Mouse (Mus musculus) frontal cortex, adult (tissue): ENCODE results near the gene Fibcd1.

ENCODE experiments used
- ATAC-seq: cut with Nextera tagmentation; 2 replicates; pipeline ENCODE4 v1.9.2; 2017; ENCODE audit warnings: mild to moderate bottlenecking, moderate library complexity, mixed read lengths; ENCODE audit not compliant: low TSS enrichment

Fibcd1 gene

DNA sequence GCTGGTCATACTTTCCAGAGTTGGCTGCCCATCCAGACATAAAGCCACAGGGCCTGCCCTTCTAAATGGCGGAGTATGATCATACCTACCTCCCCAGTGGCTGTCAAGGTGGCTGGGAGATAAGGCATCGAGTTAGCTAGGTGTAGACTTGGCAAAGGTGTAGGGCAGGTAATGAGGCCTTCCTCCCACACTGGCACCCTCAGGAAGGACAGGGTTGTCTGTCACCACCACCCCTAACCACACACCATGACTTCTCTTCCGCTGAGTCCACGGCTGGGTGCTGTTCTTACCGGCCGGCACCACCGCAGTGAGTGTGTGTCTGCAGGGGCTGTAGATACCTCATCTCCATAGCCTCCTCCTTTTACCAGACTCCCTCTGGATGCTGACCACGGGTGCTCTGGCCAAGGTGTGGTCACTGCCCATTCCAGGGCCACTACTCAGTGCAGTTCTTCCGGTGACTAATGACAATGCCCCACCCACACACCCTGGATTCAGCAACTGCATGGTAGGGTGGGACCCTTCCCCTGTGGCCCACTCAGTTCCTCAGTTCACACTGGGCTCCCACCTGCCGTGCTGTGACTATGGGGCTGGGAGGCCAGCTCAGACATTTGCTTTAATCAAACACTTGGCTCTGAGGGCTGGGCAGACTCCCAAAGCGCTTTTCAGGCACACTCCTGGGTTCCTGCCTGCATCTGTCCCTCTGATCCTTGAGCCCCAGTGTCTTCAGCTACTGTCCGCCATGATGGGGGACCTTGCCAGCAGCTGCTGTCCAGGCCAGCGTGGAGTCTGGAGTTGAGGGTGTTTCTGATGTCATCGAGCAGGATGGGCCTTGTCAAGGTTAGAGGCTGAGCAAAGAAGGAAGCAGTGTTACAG, 34.5 kb downstream of the Fibcd1 start:
- ATAC-seq, result no peak

DNA sequence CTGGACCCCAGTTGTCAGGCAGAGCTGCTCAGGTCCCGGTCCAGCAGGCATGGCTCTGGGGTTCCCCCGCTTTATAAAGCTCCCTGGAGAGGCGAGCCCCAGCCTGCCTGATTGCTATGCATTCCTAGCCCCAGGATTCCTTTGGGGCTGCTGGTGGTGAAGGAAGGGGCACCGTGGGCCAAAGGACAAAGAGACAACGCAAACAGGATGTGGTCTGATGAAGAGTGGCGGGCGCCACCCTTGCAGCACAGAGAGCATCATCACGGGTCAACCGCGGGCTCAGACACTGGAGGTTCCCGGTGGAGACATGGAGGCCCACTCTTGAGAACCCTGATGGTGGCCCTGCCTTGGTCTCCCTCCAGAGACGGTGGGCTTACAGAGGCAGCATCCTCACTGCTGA, 35.4 kb downstream of the Fibcd1 start, which contains the start of gene Qrfp:
TSS of gene Qrfp (minus strand) at position 137 of the 400 bp plus-strand sequence.
- ATAC-seq, result no peak

DNA sequence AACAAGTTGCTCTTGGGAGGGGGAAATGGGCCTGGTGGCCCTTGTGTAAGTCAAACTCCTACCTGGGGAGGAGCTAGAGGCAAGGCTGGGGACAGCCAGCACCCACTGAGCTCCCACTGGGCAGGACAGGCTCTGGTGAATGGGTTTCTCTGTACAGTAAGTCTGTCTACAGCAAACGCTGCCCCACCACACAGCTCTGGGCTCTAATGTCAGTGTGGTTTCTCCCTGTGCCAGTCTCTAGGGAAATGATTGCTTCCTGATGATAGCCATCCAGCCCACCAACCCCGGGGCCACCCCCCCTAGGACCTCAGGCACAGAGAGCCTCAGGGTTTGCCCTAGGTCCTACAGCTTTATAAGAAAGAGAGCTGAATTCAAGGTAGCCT, 36.5 kb downstream of the Fibcd1 start:
- no peak for ATAC-seq

- ATAC-seq, result no peak
These were observed 37.1 kb downstream of the Fibcd1 start for GRCm38 (mm10) chr2:31808410-31809357.

- no peak for ATAC-seq
These were observed 39.0 kb downstream of the Fibcd1 start for GRCm38 (mm10) chr2:31806639-31807382.

DNA sequence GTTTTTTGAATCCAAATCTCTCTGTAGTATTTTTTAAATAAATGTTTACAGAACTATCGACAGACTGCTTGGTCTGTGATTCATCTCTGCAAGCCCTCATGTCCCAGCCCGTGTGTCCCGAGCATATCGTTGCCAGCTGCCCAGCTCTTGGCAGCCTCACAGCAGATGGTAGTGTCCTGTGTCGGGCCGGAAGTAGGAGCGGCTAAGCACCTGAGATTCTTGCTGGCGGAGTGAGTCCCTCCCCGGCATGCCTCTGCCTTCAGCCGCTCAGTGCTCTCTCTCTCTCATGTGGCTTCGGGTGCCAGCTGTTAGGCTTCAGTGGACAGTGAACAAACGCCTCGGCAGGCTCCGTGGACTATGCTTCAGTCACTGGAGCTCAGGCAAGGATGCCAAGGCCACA, 42.3 kb downstream of the Fibcd1 start:
- ATAC-seq, result no peak

- no peak for ATAC-seq
These were observed 43.0 kb downstream of the Fibcd1 start for GRCm38 (mm10) chr2:31802811-31803210.

GRCm38 (mm10) chr2:31801416-31801815, 44.4 kb downstream of the Fibcd1 start:
- ATAC-seq, result no peak

- no peak for ATAC-seq
These were observed 48.9 kb downstream of the Fibcd1 start for GRCm38 (mm10) chr2:31796943-31797342.

DNA sequence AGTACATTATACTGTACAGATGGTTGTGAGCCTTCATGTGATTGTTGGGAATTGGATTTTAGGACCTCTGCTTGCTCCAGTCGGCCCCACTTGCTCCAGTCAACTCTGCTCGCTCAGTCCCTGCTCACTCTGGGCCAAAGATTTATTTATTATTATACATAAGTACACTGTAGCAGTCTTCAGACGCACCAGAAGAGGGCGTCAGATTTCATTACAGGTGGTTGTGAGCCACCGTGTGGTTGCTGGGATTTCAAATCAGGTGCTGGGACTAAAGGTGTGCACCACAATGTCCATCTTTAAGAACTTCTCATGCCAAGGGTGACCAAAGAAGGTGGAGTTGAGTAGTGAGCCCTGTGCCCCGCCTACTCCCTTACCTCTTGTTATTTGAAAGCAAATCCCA, 53.2 kb downstream of the Fibcd1 start:
- no peak for ATAC-seq

DNA sequence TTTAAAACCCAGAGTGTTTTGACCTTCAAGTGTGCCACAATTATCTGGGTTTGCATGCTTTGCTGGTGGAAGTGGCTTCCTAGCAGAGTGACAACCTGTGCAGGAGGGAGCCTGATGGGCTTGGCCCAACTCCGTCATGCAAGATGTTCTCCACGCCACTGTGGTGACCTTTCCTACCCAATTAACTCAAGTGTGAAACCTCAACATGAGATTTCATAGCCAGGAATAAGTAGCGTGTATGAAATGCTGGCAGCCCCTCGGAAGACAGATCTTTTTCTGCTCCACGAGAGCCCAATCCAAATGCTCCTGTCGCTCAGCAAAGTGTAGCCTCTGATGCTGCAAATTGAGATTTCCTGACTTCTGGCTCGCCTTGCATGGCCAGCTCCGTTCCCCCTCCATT, 54.5 kb downstream of the Fibcd1 start:
- ATAC-seq, result no peak

GRCm38 (mm10) chr2:31790728-31791251, 55.0 kb downstream of the Fibcd1 start:
- no peak for ATAC-seq

- no peak for ATAC-seq
These were observed 56.6 kb downstream of the Fibcd1 start for GRCm38 (mm10) chr2:31789215-31789614.

DNA sequence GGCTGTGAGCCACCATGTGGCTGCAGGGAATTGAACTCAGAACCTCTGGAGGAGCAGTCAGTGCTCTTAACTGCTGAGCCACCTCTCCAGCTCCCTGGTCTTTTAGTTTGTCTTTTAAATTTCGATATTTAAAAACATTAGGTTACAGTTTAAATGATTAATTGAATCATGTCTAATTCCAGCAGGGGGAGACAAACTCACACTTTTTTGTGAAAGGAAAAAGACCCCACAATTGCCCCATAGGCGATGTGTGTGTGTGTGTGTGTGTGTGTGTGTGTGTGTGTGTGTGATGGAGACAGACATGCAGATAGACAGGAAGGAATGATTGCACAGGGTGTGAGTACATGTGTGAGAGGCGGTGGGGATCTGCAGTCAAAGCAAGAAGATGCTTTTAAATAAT, 57.6 kb downstream of the Fibcd1 start:
- ATAC-seq, result no peak

- ATAC-seq, result peak; percentile 75
These were observed 58.8 kb downstream of the Fibcd1 start for GRCm38 (mm10) chr2:31787029-31787428.

DNA sequence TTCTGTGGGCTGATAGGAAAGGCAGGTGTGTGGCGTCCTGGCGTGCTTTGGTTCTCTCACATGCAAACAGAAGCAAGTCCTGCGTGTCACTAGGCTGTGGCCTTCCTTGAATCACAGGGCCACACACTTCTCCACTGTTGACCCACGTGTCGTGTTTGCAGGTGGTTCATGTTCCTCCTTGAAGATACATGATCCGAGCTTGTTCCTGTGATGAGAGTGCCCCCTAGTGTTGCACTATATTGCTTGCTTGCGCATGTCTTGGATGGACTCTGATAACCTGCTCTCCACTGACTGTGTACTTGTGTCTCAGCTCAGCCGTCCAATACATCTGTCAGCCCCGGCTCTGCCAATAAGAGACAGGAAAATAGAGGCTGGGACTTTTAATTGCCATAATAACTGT, 60.7 kb downstream of the Fibcd1 start:
- peak; percentile 68 for ATAC-seq

DNA sequence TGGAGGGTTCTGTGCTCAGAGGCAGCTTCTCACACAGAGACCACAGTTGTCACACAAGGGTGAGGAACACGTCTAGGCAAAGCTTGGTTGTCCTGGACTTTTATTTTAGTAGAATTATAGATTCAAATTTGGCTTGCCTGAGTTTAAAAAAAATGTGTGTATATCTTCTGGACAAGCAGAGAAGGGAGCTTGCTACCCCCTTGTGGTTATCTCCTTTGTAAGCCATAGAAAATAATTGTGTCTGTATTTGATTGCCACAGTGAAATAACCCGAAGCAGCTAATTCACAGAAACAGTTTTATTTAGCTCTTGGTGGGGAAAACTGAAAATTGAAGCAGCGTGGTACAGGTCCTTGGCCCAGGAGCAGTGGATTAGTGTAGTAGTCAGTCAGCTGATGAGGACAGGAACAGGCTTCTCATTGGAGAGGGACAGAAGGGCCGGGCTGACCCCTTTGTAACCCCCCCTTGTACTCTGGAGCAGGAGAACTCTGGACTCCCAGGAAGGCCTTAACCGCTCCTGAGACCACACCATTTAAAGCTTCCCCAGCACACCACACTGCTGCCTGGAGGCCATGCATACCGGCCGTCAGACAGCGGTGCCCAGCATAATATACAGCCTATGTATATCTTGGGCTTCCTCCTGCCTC, 62.7 kb downstream of the Fibcd1 start:
- no peak for ATAC-seq

GRCm38 (mm10) chr2:31779258-31779657, 66.5 kb downstream of the Fibcd1 start:
- ATAC-seq, result no peak

GRCm38 (mm10) chr2:31776479-31776878, 69.3 kb downstream of the Fibcd1 start:
- ATAC-seq, result no peak

- peak; percentile 52; the same call in 1 of the 2 replicates for ATAC-seq
These were observed 74.9 kb downstream of the Fibcd1 start for GRCm38 (mm10) chr2:31770781-31771441.
